Mouse (Mus musculus): ENCODE measurements around the gene Gm4791.

Gm4791 gene

DNA sequence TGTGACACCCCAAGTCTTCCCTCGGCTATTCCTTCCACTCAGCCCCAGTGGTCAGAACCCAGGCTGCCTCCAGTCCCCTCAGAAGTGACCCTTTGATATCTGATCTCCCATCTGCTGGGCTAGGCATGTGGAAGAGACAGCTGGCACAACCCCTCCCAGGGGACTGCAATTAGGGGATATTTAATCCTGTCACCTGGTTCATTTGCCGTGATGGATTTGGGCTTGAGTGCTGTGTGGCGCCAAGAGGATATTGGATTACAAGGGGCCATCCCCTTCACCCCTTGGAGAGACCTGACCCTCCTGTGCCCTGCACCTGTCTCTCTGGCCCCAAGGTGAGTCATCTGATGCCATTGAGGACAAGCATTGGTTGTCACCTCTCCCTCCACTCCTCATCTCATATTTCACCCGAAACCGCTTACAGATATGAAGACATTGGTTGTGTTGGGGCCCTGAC is at the start of gene Gm4791:
Gene Gm4791 (plus strand): TSS at position 404 of the 454 bp plus-strand sequence.
- CTCF ChIA-PET: no interaction called here
- POLR2A ChIA-PET: no interaction called here

GRCm38 (mm10) chr9:46956286-46956685 is 42.3 kb upstream of the Gm4791 start:
- ChIA-PET POLR2A (no interaction called here), CTCF (no interaction called here)

GRCm38 (mm10) chr9:46957420-46957950 is 41.1 kb upstream of the Gm4791 start:
- ChIA-PET POLR2A (no interaction called here), CTCF (interaction anchor here in 1 of 4 experiments (0.7 kb wide), 1 partner anchor 98 kb away, joined by 3 read pairs; no protein-coding TSS in a partner anchor)

- ChIA-PET CTCF (no interaction called here), POLR2A (no interaction called here)
These were observed 32.5 kb upstream of the Gm4791 start for GRCm38 (mm10) chr9:46966028-46966427.

DNA sequence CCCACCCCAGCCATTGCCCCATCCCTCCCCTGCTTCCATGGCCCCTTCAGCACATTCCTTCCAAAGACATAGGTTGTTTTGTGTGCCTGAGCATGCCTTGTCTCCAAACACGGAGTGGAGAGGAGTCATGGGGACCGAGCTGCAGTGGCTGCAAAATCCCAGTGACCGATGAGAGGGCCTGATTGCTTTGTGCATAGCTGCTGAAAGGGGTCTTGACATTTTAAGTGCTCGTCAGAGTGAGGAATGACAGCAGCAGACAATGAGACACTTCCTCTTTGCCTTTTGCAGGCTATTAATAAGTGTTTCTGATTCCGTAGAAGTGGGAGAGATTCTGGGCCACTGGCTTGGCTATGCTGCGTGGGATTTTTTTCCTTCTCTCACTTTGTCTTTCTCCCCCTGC is 29.6 kb upstream of the Gm4791 start:
- POLR2A ChIA-PET: interaction anchor here in 1 of 4 experiments (0.6 kb wide), 1 partner anchor 51 kb away, joined by 4 read pairs; no protein-coding TSS in a partner anchor
- CTCF ChIA-PET: interaction anchor here in 2 of 4 experiments (0.5 to 0.7 kb wide), 3 partner anchors 373 to 723 kb away, joined by 4 read pairs; no protein-coding TSS in a partner anchor

DNA sequence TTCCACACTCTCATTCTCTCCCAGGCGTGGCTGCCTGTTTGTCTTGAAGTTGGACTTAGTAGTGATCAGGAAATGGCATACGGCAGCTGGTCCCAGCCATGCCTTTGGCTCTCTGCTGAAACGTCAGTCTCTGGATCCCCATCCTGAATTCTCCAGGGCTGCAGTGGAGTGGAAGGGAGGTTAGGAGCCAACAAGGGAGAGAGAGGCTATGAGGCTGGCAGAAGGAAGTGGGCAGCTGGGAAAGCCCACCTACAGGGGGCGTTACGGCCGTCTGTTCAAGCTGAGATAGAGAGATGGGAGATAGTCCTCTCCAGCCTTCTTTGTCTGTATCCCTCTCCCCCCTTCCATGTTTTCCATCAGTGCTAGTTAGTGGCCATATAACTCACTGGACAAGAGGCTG is 29.1 kb upstream of the Gm4791 start:
- POLR2A ChIA-PET: no interaction called here
- CTCF ChIA-PET: interaction anchor here in 2 of 4 experiments (0.5 to 0.7 kb wide), 2 partner anchors 538 to 723 kb away, joined by 4 read pairs; no protein-coding TSS in a partner anchor

GRCm38 (mm10) chr9:46978806-46979205 is 19.7 kb upstream of the Gm4791 start:
- ChIA-PET POLR2A (no interaction called here), CTCF (interaction anchor here in 1 of 4 experiments (1.4 kb wide), 1 partner anchor 664 kb away, joined by 3 read pairs; no protein-coding TSS in a partner anchor)

DNA sequence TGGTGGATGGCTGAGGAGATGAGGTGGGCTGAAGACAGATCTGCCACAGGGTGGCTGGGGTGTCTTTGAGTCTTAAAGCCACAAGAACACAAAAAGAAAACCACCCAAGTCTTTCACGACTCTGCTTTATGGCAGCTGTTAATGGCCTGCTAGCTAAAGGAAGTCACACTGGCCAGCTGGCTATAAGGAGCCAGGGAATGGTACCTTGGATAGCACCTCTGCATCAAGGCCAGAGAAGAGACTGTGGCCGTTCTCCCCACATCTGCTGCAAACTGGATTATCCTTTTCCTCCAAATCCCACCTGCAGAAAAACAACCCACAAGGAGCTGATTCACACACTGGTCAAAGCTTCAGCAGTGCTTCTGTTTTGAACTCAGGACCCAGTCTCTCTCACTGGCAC is 18.4 kb upstream of the Gm4791 start:
- ChIA-PET POLR2A (interaction anchor here in 1 of 4 experiments (0.6 kb wide), 1 partner anchor 53 kb away, joined by 5 read pairs; no protein-coding TSS in a partner anchor), CTCF (interaction anchor here in 1 of 4 experiments (1.4 kb wide), 1 partner anchor 666 kb away, joined by 3 read pairs; no protein-coding TSS in a partner anchor)

DNA sequence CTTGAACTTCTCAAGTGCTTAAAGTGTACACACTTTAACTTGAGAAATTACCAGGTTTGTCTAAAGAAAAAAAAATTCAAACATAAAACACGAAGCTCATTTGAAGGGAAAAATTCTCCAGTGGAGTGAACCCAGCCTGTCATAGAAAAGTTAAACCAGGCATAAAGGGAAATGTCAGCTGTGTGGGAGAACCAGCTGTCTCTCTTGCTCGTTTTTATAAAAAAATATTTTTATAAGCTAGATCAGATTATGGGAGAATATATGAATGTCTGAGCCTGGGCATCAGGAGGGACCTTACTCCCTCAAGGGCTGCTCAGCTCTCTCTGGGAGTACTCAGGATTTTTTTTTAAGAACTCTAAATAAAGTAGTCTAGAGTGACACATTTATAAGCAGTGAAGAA is 15.1 kb upstream of the Gm4791 start:
- CTCF ChIA-PET: interaction anchor here in 1 of 4 experiments (0.6 kb wide), 1 partner anchor 412 kb away, joined by 10 read pairs; no protein-coding TSS in a partner anchor

GRCm38 (mm10) chr9:47041569-47041968 is 43.0 kb downstream of the Gm4791 start:
- POLR2A ChIA-PET: no interaction called here

More for the DNA sequence above, 15.1 kb upstream of the Gm4791 start:
- POLR2A ChIA-PET: interaction anchor here in 1 of 4 experiments (0.6 kb wide), 1 partner anchor 362 kb away, joined by 3 read pairs; no protein-coding TSS in a partner anchor

More at GRCm38 (mm10) chr9:47041569-47041968, 43.0 kb downstream of the Gm4791 start:
- CTCF ChIA-PET: no interaction called here

Measured in embryonic stem cell, embryonic (primary cell).